Mouse (Mus musculus): ENCODE measurements around the gene Id2.

The Id2 gene

GRCm38 (mm10) chr12:25097052-25097209, at the start of gene Id2:
Id2 (minus strand) TSS chr12:25097140.
- DNase-seq (ENCODE audit: low read depth, low spot score), result no peak

DNA sequence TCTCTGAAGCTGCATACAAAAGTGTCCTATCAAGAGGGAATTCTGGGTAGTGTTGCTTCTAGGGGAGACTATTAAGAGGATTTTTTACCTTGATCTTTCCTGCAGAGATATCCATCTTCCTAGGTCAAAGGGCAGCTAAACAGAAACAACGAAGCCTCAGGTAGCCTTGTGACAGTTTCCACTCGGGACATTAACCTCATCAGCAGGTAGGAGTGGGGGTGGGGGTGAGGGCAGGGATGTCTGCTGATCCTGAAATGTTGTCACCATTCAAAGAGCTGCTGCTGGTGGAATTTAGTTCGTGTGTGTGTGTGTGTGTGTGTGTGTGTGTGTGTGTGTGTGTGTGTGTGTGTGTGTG, 48.4 kb upstream of the Id2 start:
- DNase-seq (ENCODE audit: low read depth, low spot score), result no peak

DNA sequence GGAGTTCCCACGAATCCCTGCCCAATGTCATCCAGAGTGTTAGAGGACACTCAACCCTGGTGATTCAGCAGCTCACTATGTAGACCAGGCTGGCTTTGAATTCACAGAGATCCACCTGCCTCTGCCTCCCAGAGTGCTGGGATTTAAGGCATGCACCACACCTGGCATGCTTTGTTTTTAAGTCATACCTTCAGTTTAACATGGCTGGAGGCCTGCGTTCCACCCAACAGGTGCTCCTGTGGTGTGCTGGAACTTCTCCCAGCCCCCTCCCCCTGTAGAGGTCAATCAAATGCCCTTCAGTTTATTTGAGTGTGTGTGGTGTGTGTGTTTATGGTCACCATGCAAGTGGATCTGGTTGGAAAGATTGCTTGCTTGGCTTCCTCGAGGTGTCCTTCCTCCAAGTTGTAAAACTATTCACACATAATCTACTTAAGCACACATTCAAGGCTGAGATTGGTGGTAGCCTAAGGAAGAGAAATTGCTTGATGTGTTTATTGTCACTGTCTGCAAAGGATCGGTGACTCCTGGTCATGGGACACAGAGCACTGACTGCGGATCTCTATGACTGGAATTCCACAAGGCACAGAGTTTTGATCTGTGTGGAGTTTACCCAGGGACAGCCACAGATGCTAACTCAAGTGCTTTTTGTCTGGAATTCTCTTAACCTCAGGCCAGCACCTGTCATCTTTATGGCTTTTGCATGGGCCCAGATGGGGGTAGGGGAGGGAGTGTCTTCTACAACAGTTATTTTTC, 47.8 kb upstream of the Id2 start:
- no peak for DNase-seq (ENCODE audit: low read depth, low spot score)

- peak; percentile 21 for DNase-seq (ENCODE audit: low read depth, low spot score)
These were observed 46.6 kb upstream of the Id2 start for GRCm38 (mm10) chr12:25143492-25143891.

- no peak for DNase-seq (ENCODE audit: low read depth, low spot score)
These were observed 45.3 kb upstream of the Id2 start for GRCm38 (mm10) chr12:25142251-25142650.

DNA sequence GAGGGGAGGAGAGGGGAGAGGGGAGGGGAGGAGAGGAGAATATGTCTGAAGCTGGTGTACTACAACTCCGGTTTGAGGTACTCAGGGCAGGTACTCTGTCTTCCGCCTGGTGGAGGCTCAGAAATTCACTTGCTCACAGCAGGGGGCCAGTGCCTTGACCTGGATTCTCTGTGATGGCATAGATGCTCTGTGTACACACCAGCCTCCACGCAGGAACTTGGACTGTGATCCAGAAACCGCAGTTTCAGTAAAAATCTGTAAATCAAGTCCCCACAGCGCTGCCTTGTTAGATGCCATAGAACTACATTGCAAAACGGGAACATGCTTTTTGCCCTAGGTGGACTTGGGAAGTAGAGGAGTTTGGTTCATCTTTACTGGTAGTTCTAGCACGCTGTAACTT, 44.4 kb upstream of the Id2 start:
- DNase-seq (ENCODE audit: low read depth, low spot score), result no peak

DNA sequence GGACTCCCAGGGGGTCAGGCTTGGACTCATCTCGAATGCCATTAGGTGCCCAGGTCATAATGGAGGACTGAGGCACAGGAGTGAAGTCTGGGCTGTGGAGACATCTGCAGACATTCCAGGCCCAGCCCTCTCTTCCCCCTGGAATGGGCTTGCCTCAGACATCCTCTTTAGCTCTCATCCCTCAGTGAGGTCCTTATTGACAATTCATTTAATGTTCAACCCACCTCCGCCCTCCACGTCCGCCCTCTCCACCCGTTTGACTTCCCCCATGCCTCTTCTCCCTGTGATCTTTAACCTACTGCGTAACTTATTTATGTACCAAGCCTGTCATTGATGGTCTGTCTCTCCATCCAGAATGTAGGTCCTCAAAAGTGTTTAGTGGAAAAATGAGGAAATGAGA, 43.2 kb upstream of the Id2 start:
- no peak for DNase-seq (ENCODE audit: low read depth, low spot score)

- DNase-seq (ENCODE audit: low read depth, low spot score), result no peak
These were observed 41.7 kb upstream of the Id2 start for GRCm38 (mm10) chr12:25138616-25139015.

- no peak for DNase-seq (ENCODE audit: low read depth, low spot score)
These were observed 35.1 kb upstream of the Id2 start for GRCm38 (mm10) chr12:25132046-25132445.

DNA sequence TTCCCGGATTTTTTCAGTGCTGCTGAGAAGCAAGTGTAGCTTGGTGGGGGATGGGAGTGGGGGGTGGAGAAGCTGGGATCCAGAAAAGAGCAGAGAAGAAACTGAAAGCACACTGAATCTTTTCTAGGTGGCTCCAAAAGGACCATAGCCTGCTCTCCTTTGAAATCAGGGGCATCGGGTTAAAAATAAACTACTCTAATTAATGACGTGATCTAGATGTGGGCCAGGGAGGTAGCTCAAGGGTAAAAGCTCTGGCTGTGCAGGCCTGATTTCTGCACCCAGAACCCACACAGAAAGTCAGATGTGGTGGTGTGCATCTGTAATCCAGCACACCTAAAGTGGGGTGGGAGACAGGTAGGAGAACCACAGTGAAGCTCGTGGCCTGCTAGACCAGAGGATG, 30.7 kb upstream of the Id2 start:
- DNase-seq (ENCODE audit: low read depth, low spot score), result no peak

DNA sequence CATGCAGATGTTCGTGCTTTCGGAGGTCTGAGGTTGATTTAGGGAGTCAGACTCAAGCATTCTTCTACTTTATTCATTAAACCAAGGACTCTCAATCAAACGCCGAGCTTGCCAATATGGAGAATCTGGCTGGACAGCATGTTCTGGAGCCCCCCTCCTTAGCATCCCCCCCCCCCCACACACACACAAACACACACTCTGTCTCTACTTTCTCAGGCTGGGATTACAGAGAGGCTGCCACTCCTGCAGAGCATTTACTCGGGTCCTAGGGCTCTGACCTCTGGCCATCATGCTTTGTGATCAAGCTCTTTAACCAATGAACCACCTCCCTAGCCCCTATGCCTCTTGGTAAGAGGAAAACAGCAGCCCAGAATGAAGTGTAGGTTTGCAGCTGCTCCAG, 29.3 kb upstream of the Id2 start:
- DNase-seq (ENCODE audit: low read depth, low spot score), result no peak

DNA sequence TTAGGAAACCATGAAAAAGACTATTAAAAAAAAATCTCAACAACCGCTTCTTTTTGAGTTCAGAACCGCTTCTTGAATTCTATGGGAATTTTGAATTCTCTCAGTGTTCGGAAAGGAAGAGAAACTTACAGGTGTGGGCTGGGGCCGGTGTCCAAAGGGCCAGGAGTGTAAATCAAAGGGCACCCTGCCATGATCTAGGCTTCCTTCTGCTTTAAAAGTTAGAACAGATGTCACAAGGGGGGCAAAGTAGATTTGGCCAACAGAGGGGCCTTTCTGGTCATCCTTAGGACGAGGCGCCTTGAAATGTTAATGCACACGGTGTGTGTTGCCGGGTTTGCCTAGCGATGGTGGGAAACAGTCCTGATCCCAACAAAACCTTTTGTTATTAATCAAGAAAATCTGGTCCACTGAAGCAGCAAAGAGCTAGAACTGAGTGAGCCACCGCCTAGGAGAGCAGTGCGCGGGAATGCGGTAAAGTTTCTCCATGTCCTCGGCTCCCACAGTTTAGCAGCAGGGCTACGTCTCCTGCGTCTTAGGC, 28.4 kb upstream of the Id2 start:
- DNase-seq (ENCODE audit: low read depth, low spot score), result no peak

DNA sequence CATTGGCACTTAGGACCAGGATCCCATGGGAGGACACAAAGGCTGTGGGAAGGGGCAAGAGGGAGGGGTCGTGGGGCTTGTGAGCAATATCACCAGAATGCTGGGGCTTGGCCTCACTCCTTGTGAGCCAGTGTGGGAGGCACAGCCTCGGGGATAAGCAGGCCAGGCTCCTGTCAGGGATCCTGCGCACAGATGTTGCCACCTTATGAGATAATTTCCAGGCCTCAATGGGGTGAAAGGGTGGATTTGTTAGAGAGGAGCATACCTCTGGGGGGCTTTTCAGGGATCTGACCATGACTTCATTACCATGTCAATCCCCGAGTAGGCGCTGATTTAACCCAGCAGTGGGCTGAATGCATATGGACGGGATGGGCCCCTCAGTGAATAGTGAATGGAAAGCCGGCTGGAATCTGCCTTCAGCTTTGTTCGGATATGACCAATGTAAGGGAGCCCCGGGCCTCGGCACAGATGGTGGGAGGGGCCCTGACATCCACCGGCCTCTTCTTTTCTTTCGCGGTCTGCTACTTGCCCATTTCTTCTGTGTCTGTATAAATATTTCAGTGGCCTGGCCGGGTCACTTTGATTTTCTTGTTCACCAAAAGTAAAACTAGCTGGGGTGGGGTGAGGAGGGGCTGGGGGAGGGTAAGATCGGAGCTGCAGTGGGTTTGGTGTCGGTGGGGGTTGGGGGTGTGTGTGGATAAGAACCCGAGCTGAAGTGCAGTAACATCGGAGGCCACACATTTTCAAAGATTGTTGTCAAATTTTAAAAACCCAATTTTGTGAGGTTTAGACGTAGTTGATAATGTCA, 27.7 kb upstream of the Id2 start:
- DNase-seq (ENCODE audit: low read depth, low spot score), result no peak

DNA sequence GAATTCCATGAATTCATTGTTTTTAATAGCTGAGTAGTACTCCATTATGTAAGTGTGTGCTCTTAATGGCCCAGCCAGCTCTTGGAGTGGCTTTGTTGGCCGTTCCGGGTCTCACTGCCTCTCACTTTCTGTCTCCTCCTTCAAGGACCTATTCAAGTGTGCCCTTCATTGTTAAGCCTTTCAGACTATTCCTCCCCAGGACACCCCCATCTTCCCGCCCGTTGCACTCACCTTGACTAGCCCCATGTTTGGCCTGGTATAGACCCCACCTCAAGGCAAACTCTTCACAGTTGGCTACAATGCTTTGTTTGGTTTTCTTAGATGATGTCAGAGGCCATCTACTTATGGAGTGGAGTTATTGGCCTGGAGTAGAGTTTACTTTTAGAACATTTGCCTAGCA, 23.8 kb upstream of the Id2 start:
- DNase-seq (ENCODE audit: low read depth, low spot score), result no peak

DNA sequence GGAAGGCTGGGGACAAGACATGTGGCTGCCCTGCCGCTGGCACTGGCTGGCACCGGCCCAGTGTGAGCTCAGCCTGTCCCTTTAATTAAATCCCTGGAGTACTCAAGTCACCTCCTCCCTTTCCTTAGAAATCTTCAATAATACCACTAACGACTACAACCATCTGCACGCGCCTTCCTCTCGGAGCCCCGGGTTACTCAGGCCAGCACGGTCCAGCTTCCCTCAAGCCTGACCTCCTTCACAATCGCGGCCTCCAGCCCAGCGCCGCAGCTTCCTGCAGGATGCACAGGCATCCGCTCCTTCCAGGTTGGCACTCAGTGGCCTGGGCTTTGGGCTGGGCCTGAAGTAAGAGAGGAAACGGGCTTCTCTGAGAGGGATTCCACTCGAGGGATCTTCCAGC, 22.3 kb upstream of the Id2 start:
- no peak for DNase-seq (ENCODE audit: low read depth, low spot score)

DNA sequence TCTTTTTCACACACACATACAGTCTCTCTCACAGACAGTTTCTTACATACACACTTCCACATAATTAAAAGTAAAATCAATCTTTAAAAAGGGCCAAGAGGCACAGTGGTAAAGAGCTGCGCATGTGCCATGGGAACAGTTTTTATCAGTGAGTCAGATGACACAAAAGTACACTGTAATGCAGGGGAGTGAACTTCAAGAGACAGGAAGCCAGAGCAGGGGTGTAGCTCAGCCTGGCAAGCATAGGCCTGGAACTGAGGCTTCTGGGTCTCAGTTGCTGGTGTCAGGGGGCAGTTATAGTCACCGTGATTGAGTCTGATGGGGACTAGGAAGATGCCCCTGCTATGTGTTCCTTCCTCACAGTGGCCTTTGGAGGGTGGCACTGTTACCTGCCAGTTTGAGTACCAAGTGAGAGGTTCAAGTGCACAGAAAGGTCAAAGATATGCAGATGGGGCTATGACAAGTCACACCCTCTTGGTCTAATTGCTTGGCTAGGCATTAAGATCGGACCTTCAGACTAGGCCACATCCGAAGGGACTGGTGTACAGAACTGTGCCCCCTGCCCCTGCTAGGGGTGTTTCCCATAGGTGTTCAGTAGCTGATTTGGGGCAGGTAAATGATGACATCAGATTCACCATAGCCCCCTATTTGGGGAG, 21.0 kb upstream of the Id2 start:
- no peak for DNase-seq (ENCODE audit: low read depth, low spot score)

DNA sequence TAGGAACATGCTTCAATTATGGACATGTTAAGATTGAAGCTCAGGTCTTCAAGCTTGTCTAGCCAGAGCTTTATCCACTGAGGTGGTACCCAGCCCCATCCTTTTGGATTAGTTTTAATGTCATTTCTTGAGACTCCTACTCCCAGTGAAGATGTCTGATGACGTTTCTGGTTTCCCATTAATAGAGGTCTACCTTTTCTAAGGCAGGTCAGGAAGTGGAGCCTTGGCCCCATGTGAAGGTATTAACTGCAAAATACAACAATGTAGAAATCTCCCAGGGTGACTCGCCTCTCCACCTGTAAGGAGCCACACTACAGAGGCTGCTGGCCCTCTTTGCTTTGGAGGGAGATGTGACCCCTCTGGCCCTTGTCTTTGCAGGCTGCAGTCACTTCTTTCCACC, 19.2 kb upstream of the Id2 start:
- DNase-seq (ENCODE audit: low read depth, low spot score), result no peak

- DNase-seq (ENCODE audit: low read depth, low spot score), result no peak
These were observed 17.5 kb upstream of the Id2 start for GRCm38 (mm10) chr12:25114426-25114825.

- no peak for DNase-seq (ENCODE audit: low read depth, low spot score)
These were observed 16.4 kb upstream of the Id2 start for GRCm38 (mm10) chr12:25113357-25113756.

GRCm38 (mm10) chr12:25112806-25113205, 15.9 kb upstream of the Id2 start:
- no peak for DNase-seq (ENCODE audit: low read depth, low spot score)

DNA sequence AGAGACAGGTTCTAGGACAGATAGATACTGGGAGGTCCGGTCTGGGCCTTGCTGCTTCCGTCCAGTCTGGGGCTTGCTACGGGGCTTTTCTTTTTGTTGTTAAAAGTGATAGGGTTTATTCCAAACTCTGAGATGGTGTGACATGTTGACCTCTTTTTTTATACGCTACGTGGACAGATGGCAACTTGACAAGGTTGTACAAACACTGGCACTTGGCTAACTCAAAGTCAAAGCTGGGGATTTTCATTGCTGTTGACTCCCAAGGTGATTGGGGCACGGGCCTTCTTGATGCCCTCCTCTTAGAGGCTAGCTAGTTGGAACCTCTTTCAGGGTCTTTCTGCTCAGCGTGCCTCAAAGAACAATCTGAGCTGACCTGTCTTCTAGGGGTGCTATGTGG, 13.7 kb upstream of the Id2 start:
- DNase-seq (ENCODE audit: low read depth, low spot score), result no peak

DNA sequence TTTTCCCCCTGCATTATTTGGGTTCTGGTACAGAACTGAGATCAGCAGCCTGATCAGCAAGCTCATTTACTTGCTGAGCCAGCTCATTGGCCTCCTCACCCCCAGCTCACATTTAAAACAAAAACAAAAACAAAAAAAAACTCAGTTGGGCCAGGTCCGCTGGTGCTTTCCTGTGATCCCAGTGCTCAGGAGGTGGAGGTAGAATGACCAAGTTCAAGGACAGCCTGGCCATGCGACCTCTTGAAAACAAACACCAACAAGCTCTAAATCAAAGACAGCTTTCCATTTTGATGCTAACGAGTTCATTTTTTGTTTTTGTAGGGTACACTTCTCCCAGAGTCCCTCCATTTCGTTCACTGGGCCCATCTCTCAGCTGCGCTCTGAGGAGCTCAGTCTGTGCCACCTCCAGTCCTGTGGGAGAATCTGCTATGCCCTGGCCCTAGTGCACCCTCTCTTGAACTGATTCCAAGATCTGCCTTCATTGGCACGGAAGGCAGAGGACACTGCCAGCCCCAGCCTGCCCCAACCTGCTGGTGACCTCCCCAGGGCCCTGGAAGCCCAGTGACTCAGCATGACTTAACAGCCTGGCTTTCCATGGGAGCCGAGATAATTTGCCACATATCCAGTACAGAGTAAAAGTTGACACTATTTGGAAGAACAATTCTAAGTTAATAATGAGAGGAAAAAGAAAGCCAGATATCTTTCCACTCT, 13.2 kb upstream of the Id2 start:
- peak; percentile 65 for DNase-seq (ENCODE audit: low read depth, low spot score)

Data from skeletal muscle tissue, adult 2 months (tissue).